Mouse (Mus musculus) small intestine, adult 2 months (tissue): ENCODE results near the gene Daam1.

Source experiments
- CTCF ChIP-seq: fragments of 200-500 bp; IDR thresholded peaks from 2 replicates; pipeline ENCODE4 v1.5.1; 2012; ENCODE audit warnings: low read depth, mild to moderate bottlenecking, control low read depth, inconsistent platforms, low read length, moderate library complexity, mixed read lengths; ENCODE audit not compliant: insufficient replicate concordance, insufficient read length; ENCODE audit errors: extremely low read depth
- POLR2A ChIP-seq: fragments of 200-500 bp; IDR thresholded peaks from 2 replicates; pipeline ENCODE4 v1.6.1; 2012; ENCODE audit warnings: low read depth, mild to moderate bottlenecking, control low read depth, inconsistent platforms, low read length, moderate library complexity

DNA sequence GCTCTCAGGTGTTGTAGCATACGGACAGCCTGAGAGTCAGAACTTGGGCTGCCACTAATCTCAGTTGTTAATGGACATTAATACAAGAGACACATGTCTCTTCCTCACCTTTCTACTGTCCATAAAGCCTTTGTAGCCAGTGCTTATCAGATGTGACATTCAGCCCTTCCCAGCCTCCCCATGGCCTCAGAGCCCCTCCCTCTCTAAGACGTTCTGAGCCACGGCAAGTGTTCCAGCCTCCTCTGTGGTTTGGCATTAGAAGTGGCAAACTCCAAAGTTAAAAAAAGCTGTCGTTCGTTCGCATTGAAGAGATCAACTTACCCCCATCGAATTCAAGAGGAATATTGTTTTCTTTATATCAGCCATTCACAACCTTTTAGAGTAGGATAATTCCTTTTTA lies 21.8 kb downstream of the Daam1 start:
- TF ChIP-seq POLR2A: no peak
- TF ChIP-seq CTCF: no peak
